Mouse (Mus musculus) embryo, embryonic 9.5 days (tissue): ENCODE measurements around the gene Nrg3.
A peak's percentile ranks its signal among the peaks of the same experiment; 100 is the strongest.

Source experiments
- DNase-seq: peaks from one replicate; pipeline ENCODE4 v3.0.0-alpha.2; 2017; ENCODE audit errors: extremely low spot score

Nrg3 gene

GRCm38 (mm10) chr14:39472790-39473761 is at the start of gene Nrg3:
Nrg3 (minus strand) TSS chr14:39473088.
- DNase-seq = peak; percentile 63

GRCm38 (mm10) chr14:39508956-39509355 is 36.1 kb upstream of the Nrg3 start:
- no peak for DNase-seq

- DNase-seq = peak; percentile 52
These were observed 903 bp upstream of the Nrg3 start for GRCm38 (mm10) chr14:39473771-39474211.

GRCm38 (mm10) chr14:39472146-39472751 is 639 bp downstream of the Nrg3 start:
- peak; percentile 19 for DNase-seq

- DNase-seq = peak; percentile 8
These were observed 1.5 kb downstream of the Nrg3 start for GRCm38 (mm10) chr14:39471236-39471981.

GRCm38 (mm10) chr14:39445501-39445900 is 27.4 kb downstream of the Nrg3 start:
- no peak for DNase-seq

- DNase-seq = no peak
These were observed 44.4 kb downstream of the Nrg3 start for GRCm38 (mm10) chr14:39428503-39428902.

GRCm38 (mm10) chr14:39421874-39422273 is 51.0 kb downstream of the Nrg3 start:
- no peak for DNase-seq

- no peak for DNase-seq
These were observed 59.6 kb downstream of the Nrg3 start for GRCm38 (mm10) chr14:39413270-39413669.

- DNase-seq = no peak
These were observed 86.0 kb downstream of the Nrg3 start for GRCm38 (mm10) chr14:39386845-39387244.

GRCm38 (mm10) chr14:39381321-39381720 is 91.6 kb downstream of the Nrg3 start:
- DNase-seq = no peak

- no peak for DNase-seq
These were observed 99.7 kb downstream of the Nrg3 start for GRCm38 (mm10) chr14:39373220-39373619.

- DNase-seq = no peak
These were observed 116.6 kb downstream of the Nrg3 start for GRCm38 (mm10) chr14:39356251-39356650.

- DNase-seq = no peak
These were observed 120.7 kb downstream of the Nrg3 start for GRCm38 (mm10) chr14:39351979-39352737.

- DNase-seq = no peak
These were observed 155.3 kb downstream of the Nrg3 start for GRCm38 (mm10) chr14:39317424-39318110.

GRCm38 (mm10) chr14:39314111-39314510 is 158.8 kb downstream of the Nrg3 start:
- DNase-seq = no peak

GRCm38 (mm10) chr14:39265121-39265520 is 207.8 kb downstream of the Nrg3 start:
- no peak for DNase-seq

- no peak for DNase-seq
These were observed 208.5 kb downstream of the Nrg3 start for GRCm38 (mm10) chr14:39264422-39264821.

GRCm38 (mm10) chr14:39261016-39261415 is 211.9 kb downstream of the Nrg3 start:
- DNase-seq = no peak

GRCm38 (mm10) chr14:39255391-39255790 is 217.5 kb downstream of the Nrg3 start:
- DNase-seq = no peak

- no peak for DNase-seq
These were observed 232.6 kb downstream of the Nrg3 start for GRCm38 (mm10) chr14:39240267-39240666.
